Mouse (Mus musculus): ENCODE results near the gene Gm37596.
"Not testable (repeated sequence)": the region's sequence is repeated elsewhere in the genome, so short reads cannot be mapped to it uniquely, and the experiment has no call there.

Gene Gm37596

DNA sequence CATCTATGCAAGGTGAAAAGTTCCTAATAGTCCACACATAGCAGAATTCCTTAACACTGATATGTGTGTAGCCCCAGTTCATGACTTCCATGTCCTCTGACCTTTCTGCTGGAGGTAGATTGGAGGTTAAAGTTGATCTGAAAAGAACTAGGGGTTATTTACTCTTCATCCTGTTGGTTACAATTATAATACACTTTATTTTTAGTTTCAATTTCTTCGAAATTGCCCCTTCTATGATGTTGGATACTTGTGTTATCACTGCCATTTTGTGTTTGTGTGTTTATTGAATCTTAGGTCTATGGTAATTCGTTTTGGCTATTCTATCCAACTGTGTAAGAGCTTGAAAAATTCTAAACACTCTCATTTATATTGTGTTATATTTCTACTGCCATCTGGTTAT is at the start of gene Gm37596:
TSS of gene Gm37596 (minus strand) at position 101 of the 400 bp plus-strand sequence.
- not testable (repeated sequence) for DNase-seq (ENCODE audit: low spot score in 2 of 2)

DNA sequence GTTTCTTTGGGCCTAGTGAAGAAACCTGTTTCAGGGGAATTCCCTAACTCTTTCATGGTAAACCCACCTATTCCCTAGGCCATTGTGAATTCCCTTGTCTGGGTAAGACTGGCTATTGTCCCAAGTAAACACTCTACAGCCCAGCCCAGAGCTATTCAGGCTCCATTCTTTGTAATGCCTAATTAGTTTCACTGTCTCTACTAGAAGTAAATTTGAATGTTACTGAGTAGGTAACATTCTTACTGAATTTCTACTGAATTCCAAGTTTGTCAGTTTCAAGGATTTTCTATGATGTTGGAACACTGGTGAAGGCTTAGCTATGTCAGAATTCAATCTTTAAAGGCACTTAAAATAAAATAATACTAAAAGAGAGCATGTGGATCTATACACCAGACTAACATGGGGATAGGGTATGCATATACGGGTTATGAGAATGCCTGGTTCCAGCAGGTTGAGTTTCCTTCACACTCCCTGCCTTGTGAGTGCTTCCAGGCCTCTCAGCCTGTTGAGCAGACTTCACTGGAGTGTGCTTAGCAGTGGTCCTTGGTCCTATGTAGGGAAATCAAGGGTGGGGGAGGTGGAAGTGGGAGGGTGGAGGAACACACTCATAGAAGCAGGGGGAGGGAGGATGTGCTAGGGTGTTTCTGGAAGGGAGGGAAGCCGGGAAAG is 16.2 kb upstream of the Gm37596 start:
- DNase-seq (ENCODE audit: low spot score in 2 of 2), result not testable (repeated sequence)

DNA sequence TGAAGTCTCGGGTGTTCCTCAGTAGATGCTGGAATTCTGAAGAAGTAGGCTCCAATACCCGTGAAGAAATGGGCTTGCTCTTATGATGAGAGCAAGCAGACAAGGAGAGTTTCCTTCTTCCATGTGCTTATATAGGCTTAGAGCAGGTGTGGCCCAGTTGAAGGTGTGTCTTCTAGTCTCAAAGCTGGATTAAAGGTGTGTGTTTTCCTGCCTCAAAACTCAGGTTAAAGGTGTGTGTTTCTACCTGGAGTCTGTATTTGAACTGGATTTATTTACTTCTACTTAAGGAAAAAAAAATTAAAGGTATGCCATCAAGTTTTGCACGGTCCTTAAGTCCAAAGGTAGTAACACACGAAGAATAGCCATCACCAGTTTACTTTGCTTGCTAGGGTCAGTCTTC is 16.7 kb downstream of the Gm37596 start, which contains the start of gene Tdpoz1:
TSS of gene Tdpoz1 (minus strand) at position 101 of the 400 bp plus-strand sequence.
- not testable (repeated sequence) for DNase-seq (ENCODE audit: low spot score in 2 of 2)

DNA sequence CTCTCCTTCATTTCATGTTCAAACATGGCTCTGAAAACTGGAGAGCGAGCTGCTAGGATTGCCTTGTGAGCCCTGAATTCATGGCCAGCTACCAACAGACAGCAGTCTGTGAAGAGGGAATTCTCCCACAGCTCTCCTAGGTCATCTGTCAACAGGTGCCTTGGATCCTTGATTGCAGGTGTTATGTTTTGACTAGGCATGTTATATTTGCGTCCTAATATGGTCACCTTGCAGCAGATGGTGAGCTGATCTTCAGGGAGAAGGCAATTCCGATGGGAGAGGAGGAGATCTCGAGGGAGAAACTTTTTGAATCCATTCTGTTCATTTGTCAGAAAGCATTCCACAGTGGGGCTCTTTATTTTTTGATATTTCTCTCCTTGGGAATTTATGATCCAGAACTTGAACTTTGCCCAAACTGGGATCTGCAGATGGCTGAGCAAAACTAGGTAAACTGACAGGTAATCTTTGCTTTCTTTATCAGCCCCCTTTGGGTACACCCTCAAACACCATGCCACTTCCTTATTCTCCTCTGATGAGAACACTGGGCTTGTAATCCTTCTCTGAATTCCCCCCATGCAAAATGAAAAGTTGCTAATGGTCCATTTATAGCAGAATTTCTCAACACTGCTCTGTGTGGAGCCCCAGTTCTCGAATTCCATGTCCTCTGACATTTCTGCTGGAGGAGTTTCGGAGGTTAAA is 21.9 kb downstream of the Gm37596 start:
- DNase-seq (ENCODE audit: low spot score in 2 of 2), result not testable (repeated sequence)

DNA sequence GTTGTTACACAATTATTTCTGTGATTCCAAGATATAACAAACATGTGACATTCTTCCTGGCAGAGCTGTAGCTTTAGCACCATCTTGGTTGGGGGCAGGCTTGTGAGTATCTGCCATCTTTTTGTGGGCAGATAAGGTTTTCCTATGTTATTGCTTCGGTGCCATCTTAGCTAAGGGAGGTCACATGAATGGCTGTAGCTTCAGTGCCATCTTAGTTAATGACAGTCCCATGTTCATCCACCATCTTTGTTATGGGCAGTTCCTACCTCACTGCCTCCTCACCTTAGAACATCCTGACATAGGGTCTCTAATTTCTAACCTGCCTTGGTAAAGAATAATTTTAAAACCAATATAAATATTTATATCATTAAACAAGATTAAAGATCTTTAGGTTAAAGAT is 38.6 kb downstream of the Gm37596 start:
- DNase-seq (ENCODE audit: low spot score in 2 of 2), result no peak

DNA sequence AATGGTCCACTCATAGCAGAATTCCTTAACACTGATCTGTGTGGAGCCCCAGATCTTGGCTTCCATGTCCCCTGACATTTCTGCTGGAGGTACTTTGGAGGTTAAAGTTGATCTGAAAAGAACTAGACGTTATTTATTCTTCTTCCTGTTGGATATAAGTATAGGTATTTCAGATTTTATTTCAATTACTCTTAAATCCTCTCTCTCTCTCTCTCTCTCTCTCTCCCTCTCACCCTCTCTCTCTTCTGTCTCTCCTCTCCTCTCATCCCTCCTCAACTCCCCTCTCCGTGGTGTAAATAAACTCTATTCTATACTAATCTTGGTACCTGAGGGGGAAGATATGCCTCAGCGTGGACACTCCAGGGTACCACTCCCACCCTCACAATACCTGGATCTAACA is 40.3 kb downstream of the Gm37596 start, which contains the start of gene Tdpoz2:
TSS of gene Tdpoz2 (minus strand) at position 101 of the 400 bp plus-strand sequence.
- DNase-seq (ENCODE audit: low spot score in 2 of 2), result no peak

Measured in urinary bladder, postnatal 36 days (tissue).